Mouse (Mus musculus): ENCODE measurements at regions not wholly inside any gene's neighbourhood (a gene's known extent, or its start where the extent isn't known, plus 50 kb on each side); places are given as distances from the start of the nearest gene placed in this dataset.

- peak; percentile 7 for DNase-seq (ENCODE audit: low read depth, low spot score)
Measured at GRCm38 (mm10) chr1:113109706-113110105, 1245.0 kb upstream of the Dsel start.

- DNase-seq (ENCODE audit: low read depth, low spot score) = no peak
Measured at GRCm38 (mm10) chr1:113096086-113096485, 1231.4 kb upstream of the Dsel start.

GRCm38 (mm10) chr1:113089466-113089865, 1224.7 kb upstream of the Dsel start:
- DNase-seq (ENCODE audit: low read depth, low spot score) = no peak

Measured in brain, adult 2 months (tissue).